Mouse (Mus musculus): ENCODE data around the gene Mybpc1.
A peak's percentile ranks its signal among the peaks of the same experiment; 100 is the strongest.

- no peak for TF ChIP-seq CTCF (IDR thresholded peaks at IDR 0.05; ENCODE audit: borderline replicate concordance, extremely low read depth, insufficient read depth, insufficient read length)
- TF ChIP-seq POLR2A (IDR thresholded peaks at IDR 0.05; ENCODE audit: borderline replicate concordance, extremely low read depth, insufficient read depth, insufficient read length, poor library complexity, severe bottlenecking), result peak; percentile 69
Measured at GRCm38 (mm10) chr10:88503421-88504314, 101.3 kb downstream of the Mybpc1 start, which contains the start of gene Chpt1.
